Mouse (Mus musculus): Measurements from ENCODE around the gene Nme7. TPM values are rescaled to one million over a fixed set of nuclear protein-coding genes. Genes with fewer than 3 reads are reported as not detected.

Nme7 gene
- polyA plus RNA-seq, 1 experiment from 2014 or later, result 7.6 TPM

DNA sequence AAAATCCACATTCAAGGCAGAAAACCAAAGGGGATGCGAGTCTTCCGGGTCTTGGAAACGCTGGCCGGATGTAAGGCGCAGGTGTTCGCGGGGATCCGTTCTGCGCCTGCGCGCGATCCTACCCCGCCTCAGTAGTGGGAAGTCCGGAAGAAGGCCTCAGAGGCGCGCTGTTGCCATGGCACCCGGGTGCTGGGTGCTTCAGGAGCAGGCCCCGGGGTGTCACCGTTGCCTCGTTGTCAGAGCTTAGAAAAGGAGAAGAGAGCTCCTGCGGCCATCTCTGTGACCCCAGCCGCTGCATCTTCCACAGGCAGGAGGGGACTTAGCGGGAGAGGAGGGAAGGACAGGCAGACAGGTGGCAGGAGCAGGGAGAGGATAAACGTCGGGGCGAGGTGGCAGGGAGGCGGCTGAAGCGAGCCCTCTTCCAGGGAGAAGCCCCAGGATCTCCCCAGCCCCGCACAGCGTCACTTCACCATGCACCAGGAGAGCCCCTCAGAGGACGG is 28.4 kb upstream of the Nme7 start, which contains the start of gene Ccdc181:
Gene Ccdc181 (plus strand): TSS at position 131 of the 500 bp plus-strand sequence.
- H3K4me3 ChIP-seq (ENCODE audit: low read depth, low read length), result peak within 1 kb of the TSS; percentile 53
- DNase-seq (peak; percentile 96), ATAC-seq (peak; percentile 100)
- WGBS (ENCODE audit: insufficient replicate concordance), result under 1% methylated on average over 31 of the region's 31 CpGs
- peak within 1 kb of the TSS; percentile 25; the same call in 1 of the 2 replicates for H3K27ac ChIP-seq (ENCODE audit: low read depth)
- peak within 1 kb of the TSS; percentile 79 for H3K4me2 ChIP-seq (ENCODE audit: low read depth, low read length)
- H3K36me3 ChIP-seq (replicated peaks; ENCODE audit: insufficient read depth, low read length), result no peaks in the 10 kb centered on the region
- no peaks in the 10 kb centered on the region for H3K27me3 ChIP-seq (ENCODE audit: insufficient read depth, low read length)
- no peaks in the 10 kb centered on the region for H3K9me3 ChIP-seq (ENCODE audit: low read length)
- TF ChIP-seq EP300 (IDR thresholded peaks at IDR 0.05; ENCODE audit: low read depth) (no peak), CTCF (IDR thresholded peaks at IDR 0.05; ENCODE audit: low read depth) (0 out of 2 replicates have a peak, but pooled peaks have one; percentile 1)
- H3K4me1 ChIP-seq (ENCODE audit: insufficient read depth), result peaks cover 6% of the 10 kb centered on the region
- peak within 1 kb of the TSS; percentile 62 for H3K9ac ChIP-seq (replicated peaks)

DNA sequence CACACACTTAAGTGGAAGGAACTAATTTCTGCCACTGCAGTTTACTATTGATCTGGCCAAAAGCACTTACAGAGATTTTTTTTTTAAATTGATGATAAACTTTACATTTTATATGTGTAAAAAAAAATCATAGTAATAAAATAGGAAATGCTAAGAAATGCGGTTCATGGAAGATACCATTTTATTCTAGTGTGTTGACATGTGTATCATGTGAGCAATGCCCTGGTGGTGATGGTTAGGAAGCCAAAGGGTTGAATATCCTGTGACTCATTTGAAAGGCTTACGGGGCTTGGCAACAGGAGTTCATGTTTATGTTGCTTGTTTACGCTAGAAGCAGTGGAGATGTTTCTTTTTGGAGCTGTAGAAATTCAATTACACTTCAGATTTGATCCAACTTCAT is 27.4 kb upstream of the Nme7 start:
- Histone ChIP-seq H3K27ac (ENCODE audit: low read depth) (no peak overlapping the region), H3K27me3 (ENCODE audit: insufficient read depth, low read length) (no peaks in the 10 kb centered on the region), H3K4me1 (ENCODE audit: insufficient read depth) (peaks cover 6% of the 10 kb centered on the region), H3K4me3 (ENCODE audit: low read depth, low read length) (no peak overlapping the region), H3K36me3 (replicated peaks; ENCODE audit: insufficient read depth, low read length) (no peaks in the 10 kb centered on the region), H3K4me2 (ENCODE audit: low read depth, low read length) (no peak overlapping the region), H3K9me3 (ENCODE audit: low read length) (no peaks in the 10 kb centered on the region), H3K9ac (replicated peaks) (no peak overlapping the region)
- no peak for DNase-seq
- ATAC-seq, result no peak
- TF ChIP-seq EP300 (IDR thresholded peaks at IDR 0.05; ENCODE audit: low read depth) (no peak), CTCF (IDR thresholded peaks at IDR 0.05; ENCODE audit: low read depth) (no peak)
- 92% methylated on average over 3 of the region's 3 CpGs for WGBS (ENCODE audit: insufficient replicate concordance)

DNA sequence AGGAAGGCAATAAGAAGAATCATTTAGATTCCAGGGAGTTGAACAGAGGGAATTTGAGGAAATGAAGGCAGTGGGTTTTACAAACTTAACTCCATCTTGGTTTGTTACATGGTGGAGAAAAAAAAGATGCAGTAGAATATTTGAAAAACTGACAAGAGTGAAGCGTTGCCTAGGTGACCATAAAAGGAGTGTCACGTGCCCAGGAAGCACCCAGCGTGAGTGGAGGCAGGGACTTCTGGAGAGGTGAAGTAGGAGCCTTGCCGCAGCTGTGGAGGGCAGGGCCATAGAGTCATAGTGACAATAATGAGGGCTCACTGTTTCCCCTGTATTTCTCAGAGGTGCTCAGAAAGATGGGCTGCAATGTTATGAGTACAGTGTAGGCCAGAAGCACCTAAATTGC is 24.6 kb upstream of the Nme7 start:
- Histone ChIP-seq H3K4me3 (ENCODE audit: low read depth, low read length) (no peak overlapping the region), H3K9me3 (ENCODE audit: low read length) (no peaks in the 10 kb centered on the region), H3K36me3 (replicated peaks; ENCODE audit: insufficient read depth, low read length) (no peaks in the 10 kb centered on the region), H3K27ac (ENCODE audit: low read depth) (no peak overlapping the region), H3K27me3 (ENCODE audit: insufficient read depth, low read length) (no peaks in the 10 kb centered on the region), H3K4me1 (ENCODE audit: insufficient read depth) (peaks cover 6% of the 10 kb centered on the region), H3K4me2 (ENCODE audit: low read depth, low read length) (no peak overlapping the region), H3K9ac (replicated peaks) (no peak overlapping the region)
- no peak for TF ChIP-seq CTCF (IDR thresholded peaks at IDR 0.05; ENCODE audit: low read depth)
- TF ChIP-seq EP300 (IDR thresholded peaks at IDR 0.05; ENCODE audit: low read depth), result no peak
- WGBS (ENCODE audit: insufficient replicate concordance), result 79% methylated on average over 4 of the region's 4 CpGs
- DNase-seq (no peak), ATAC-seq (no peak)

DNA sequence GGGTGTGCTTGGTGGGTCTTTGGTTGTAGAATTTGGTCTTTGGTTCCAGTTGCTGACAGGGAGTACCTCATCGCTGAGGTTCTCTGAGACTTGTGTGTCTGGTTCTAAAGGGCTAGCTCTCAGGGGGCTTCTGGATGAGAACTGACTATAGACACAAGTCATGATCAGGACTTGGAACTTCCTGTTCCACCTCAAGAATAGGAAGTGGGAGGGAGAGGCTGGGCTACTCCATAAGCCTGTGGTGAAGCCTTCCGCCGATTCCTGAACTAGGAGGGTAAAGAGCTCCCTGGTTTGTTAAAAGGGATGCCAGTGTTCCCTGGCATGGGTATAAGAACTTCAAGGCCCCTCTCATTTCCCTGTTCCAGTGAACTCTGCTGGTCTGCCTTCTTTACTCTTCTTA is 19.9 kb upstream of the Nme7 start:
- Histone ChIP-seq H3K36me3 (replicated peaks; ENCODE audit: insufficient read depth, low read length) (no peaks in the 10 kb centered on the region), H3K4me1 (ENCODE audit: insufficient read depth) (no peaks in the 10 kb centered on the region), H3K4me2 (ENCODE audit: low read depth, low read length) (no peak overlapping the region), H3K27ac (ENCODE audit: low read depth) (no peak overlapping the region), H3K27me3 (ENCODE audit: insufficient read depth, low read length) (no peaks in the 10 kb centered on the region), H3K9ac (replicated peaks) (no peak overlapping the region), H3K4me3 (ENCODE audit: low read depth, low read length) (no peak overlapping the region), H3K9me3 (ENCODE audit: low read length) (no peaks in the 10 kb centered on the region)
- TF ChIP-seq EP300 (IDR thresholded peaks at IDR 0.05; ENCODE audit: low read depth) (no peak), CTCF (IDR thresholded peaks at IDR 0.05; ENCODE audit: low read depth) (no peak)
- ATAC-seq (no peak), DNase-seq (no peak)
- WGBS (ENCODE audit: insufficient replicate concordance), result 78% methylated on average over 3 of the region's 3 CpGs

DNA sequence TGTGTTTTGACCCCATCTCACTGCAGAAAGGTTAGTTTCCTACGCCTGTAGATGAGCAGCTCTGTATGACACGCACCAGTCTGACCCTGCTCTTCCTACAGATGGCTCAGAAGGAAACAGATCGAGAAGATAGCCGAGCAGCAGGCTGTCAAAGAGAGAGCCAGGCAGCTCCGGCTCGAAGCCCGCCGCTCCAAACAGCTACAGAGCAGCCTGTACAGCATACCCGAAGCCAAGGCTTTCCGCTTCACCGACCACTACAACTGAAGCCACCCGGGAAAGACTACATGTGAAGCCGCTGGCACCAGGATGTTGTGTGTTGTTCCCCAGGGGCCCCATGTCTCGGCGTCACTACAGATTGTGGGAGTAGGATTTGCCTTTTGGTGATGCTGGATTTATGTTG is 16.5 kb upstream of the Nme7 start:
- H3K27me3 ChIP-seq (ENCODE audit: insufficient read depth, low read length), result no peaks in the 10 kb centered on the region
- no peaks in the 10 kb centered on the region for H3K4me1 ChIP-seq (ENCODE audit: insufficient read depth)
- H3K4me3 ChIP-seq (ENCODE audit: low read depth, low read length), result no peak overlapping the region
- 62% methylated on average over 15 of the region's 15 CpGs for WGBS (ENCODE audit: insufficient replicate concordance)
- no peak overlapping the region for H3K9ac ChIP-seq (replicated peaks)
- H3K27ac ChIP-seq (ENCODE audit: low read depth), result no peak overlapping the region
- ATAC-seq, result no peak
- H3K36me3 ChIP-seq (replicated peaks; ENCODE audit: insufficient read depth, low read length), result peaks cover 12% of the 10 kb centered on the region
- no peak for TF ChIP-seq CTCF (IDR thresholded peaks at IDR 0.05; ENCODE audit: low read depth)
- no peak for TF ChIP-seq EP300 (IDR thresholded peaks at IDR 0.05; ENCODE audit: low read depth)
- H3K4me2 ChIP-seq (ENCODE audit: low read depth, low read length), result no peak overlapping the region
- DNase-seq, result no peak
- no peaks in the 10 kb centered on the region for H3K9me3 ChIP-seq (ENCODE audit: low read length)

DNA sequence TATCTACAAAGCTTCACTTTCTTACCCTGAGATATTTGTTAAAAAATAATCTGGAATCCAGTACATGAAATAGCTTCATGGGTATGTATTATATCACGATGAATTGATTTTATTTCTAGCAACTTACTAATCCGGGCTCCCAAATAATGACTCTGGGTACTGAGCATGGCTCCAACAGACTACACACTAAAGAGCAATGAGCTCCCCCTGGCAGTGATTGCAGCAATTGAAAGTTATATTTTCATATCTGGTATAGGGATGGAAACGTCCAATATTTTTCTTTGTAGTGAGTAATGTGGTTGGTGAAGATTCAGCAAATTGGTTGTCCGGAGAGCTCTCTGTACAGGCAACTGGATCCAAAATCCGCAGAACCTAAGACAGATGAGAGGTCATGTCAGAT is 11.9 kb upstream of the Nme7 start:
- Histone ChIP-seq H3K4me1 (ENCODE audit: insufficient read depth) (no peaks in the 10 kb centered on the region), H3K36me3 (replicated peaks; ENCODE audit: insufficient read depth, low read length) (peaks cover 29% of the 10 kb centered on the region), H3K9me3 (ENCODE audit: low read length) (no peaks in the 10 kb centered on the region), H3K9ac (replicated peaks) (no peak overlapping the region), H3K27ac (ENCODE audit: low read depth) (no peak overlapping the region), H3K4me2 (ENCODE audit: low read depth, low read length) (no peak overlapping the region), H3K4me3 (ENCODE audit: low read depth, low read length) (no peak overlapping the region), H3K27me3 (ENCODE audit: insufficient read depth, low read length) (no peaks in the 10 kb centered on the region)
- TF ChIP-seq CTCF (IDR thresholded peaks at IDR 0.05; ENCODE audit: low read depth) (peak; percentile 19; the same call in 1 of the 2 replicates), EP300 (IDR thresholded peaks at IDR 0.05; ENCODE audit: low read depth) (no peak)
- WGBS (ENCODE audit: insufficient replicate concordance), result 81% methylated on average over 5 of the region's 5 CpGs
- no peak for ATAC-seq
- DNase-seq, result no peak
